Mouse (Mus musculus) C2C12 (cell line): ENCODE measurements at regions not wholly inside any gene's neighbourhood (a gene's known extent, or its start where the extent isn't known, plus 50 kb on each side); places are given as distances from the start of the nearest gene placed in this dataset.

Experiments
- CTCF ChIP-seq: IDR thresholded peaks from one replicate; pipeline ENCODE4 v1.5.1; 2011; ENCODE audit not compliant: control insufficient read depth, insufficient read depth, insufficient read length
- USF1 ChIP-seq: IDR thresholded peaks from one replicate; pipeline ENCODE4 v1.6.1; 2011; ENCODE audit warnings: low read depth, mild to moderate bottlenecking, control low read depth, moderate library complexity

DNA sequence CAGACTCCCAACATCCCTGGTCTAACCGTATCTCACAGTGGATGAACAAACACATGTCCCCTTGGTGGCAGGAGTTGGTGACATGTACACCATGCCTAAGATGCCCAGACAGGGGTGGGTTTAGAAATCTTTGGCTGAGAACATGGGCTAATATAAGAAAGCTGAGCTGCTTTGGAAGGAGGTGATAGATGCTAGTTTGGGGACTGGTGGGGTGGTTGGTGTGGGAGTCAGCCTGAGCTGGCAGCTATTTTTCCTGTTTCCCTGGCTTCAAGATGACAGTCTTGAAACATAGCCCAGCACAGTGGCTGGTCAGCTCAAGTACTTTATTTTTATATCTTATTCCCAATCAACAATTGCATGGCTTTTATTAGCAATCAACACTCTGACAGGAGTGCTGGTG, 302.0 kb upstream of the Gjb5 start:
- no peak for TF ChIP-seq CTCF
- no peak for TF ChIP-seq USF1
